Mouse (Mus musculus) c-Kit-positive CD71-positive TER-119-positive erythroid progenitor cells, embryonic 14.5 days (primary cell): ENCODE data around the gene Nova2.

ENCODE experiments used
- DNase-seq: peaks from one replicate; pipeline ENCODE4 v3.0.0-alpha.2; 2013; ENCODE audit warnings: low spot score

Gene Nova2

GRCm38 (mm10) chr7:18925162-18925938 is at the start of gene Nova2:
Nova2 (plus strand) TSS chr7:18925888.
- peak; percentile 66 for DNase-seq

GRCm38 (mm10) chr7:18878691-18879090 is 47.0 kb upstream of the Nova2 start:
- no peak for DNase-seq

GRCm38 (mm10) chr7:18883991-18884744 is 41.5 kb upstream of the Nova2 start:
- no peak for DNase-seq

- DNase-seq: no peak
These were observed 40.8 kb upstream of the Nova2 start for GRCm38 (mm10) chr7:18884745-18885422.

GRCm38 (mm10) chr7:18886963-18887362 is 38.7 kb upstream of the Nova2 start:
- DNase-seq: no peak

GRCm38 (mm10) chr7:18890848-18891247 is 34.8 kb upstream of the Nova2 start:
- no peak for DNase-seq

GRCm38 (mm10) chr7:18891872-18892599 is 33.7 kb upstream of the Nova2 start:
- DNase-seq: peak; percentile 75

- DNase-seq: no peak
These were observed 32.7 kb upstream of the Nova2 start for GRCm38 (mm10) chr7:18893009-18893408.

GRCm38 (mm10) chr7:18893651-18894430 is 31.8 kb upstream of the Nova2 start:
- DNase-seq: peak; percentile 64

GRCm38 (mm10) chr7:18896536-18896935 is 29.2 kb upstream of the Nova2 start:
- no peak for DNase-seq

GRCm38 (mm10) chr7:18900513-18900912 is 25.2 kb upstream of the Nova2 start:
- DNase-seq: no peak

GRCm38 (mm10) chr7:18902486-18902885 is 23.2 kb upstream of the Nova2 start:
- DNase-seq: no peak

- no peak for DNase-seq
These were observed 20.7 kb upstream of the Nova2 start for GRCm38 (mm10) chr7:18904971-18905370.

GRCm38 (mm10) chr7:18909797-18910196 is 15.9 kb upstream of the Nova2 start:
- DNase-seq: no peak

GRCm38 (mm10) chr7:18910241-18910831 is 15.4 kb upstream of the Nova2 start, which contains the start of gene Ccdc61:
Ccdc61 (minus strand) TSS chr7:18910415.
- peak; percentile 98 for DNase-seq

GRCm38 (mm10) chr7:18916254-18916653 is 9.4 kb upstream of the Nova2 start:
- no peak for DNase-seq

- DNase-seq: no peak
These were observed 7.8 kb upstream of the Nova2 start for GRCm38 (mm10) chr7:18917931-18918330.

- DNase-seq: no peak
These were observed 4.6 kb upstream of the Nova2 start for GRCm38 (mm10) chr7:18921069-18921468.

- DNase-seq: no peak
These were observed 2.9 kb upstream of the Nova2 start for GRCm38 (mm10) chr7:18922807-18923206.

GRCm38 (mm10) chr7:18923267-18923666 is 2.4 kb upstream of the Nova2 start:
- no peak for DNase-seq

GRCm38 (mm10) chr7:18923711-18924191 is 1.9 kb upstream of the Nova2 start:
- DNase-seq: no peak
